Mouse (Mus musculus): Measurements from ENCODE around the gene Tmigd3.

Tmigd3 gene

GRCm38 (mm10) chr3:105878751-105879150 lies 8.0 kb downstream of the Tmigd3 start:
- Histone ChIP-seq H3K4me1 (replicated peaks; ENCODE audit: low read depth, low read length) (0 out of 2 replicates have a peak, but pooled peaks cover 3% of the 10 kb centered on the region), H3K27me3 (ENCODE audit: insufficient read depth, low read length) (0 out of 2 replicates have a peak, but pooled peaks cover 3% of the 10 kb centered on the region), H3K9me3 (ENCODE audit: low read length) (no peaks in the 10 kb centered on the region), H3K36me3 (ENCODE audit: insufficient read depth, low read length) (no peaks in the 10 kb centered on the region), H3K4me3 (replicated peaks; ENCODE audit: low read length) (no peak overlapping the region)
- no peak for TF ChIP-seq CTCF (conservative IDR thresholded peaks at IDR 0.05; ENCODE audit: low read length)
- TF ChIP-seq POU5F1 (IDR thresholded peaks at IDR 0.05; ENCODE audit: borderline replicate concordance, low read length), result no peak
- no peak for TF ChIP-seq NANOG (IDR thresholded peaks at IDR 0.05; ENCODE audit: borderline replicate concordance, low read length)

DNA sequence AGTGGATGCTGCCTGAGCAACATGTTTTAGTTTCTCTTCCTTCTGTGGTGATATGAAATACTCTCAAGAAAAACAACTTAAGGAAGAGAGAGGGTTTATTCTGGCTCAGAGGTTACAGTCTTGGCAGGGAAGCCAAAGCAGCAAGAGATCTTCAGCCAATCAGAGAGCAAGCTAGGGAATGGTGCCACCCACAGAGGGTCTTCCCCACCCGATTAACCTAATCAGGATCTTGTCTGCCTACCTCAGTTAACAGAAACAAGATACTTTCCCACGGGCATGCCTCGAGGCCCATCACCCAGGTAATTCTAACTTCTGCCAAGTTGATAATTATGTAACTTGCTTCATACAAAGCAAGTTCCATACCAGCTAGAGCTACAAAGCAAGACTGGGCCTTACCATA lies 9.7 kb downstream of the Tmigd3 start:
- no peaks in the 10 kb centered on the region for H3K9me3 ChIP-seq (ENCODE audit: low read length)
- no peak overlapping the region for H3K4me3 ChIP-seq (replicated peaks; ENCODE audit: low read length)
- H3K36me3 ChIP-seq (ENCODE audit: insufficient read depth, low read length), result no peaks in the 10 kb centered on the region
- 0 out of 2 replicates have a peak, but pooled peaks cover 3% of the 10 kb centered on the region for H3K4me1 ChIP-seq (replicated peaks; ENCODE audit: low read depth, low read length)
- H3K27me3 ChIP-seq (ENCODE audit: insufficient read depth, low read length), result 0 out of 2 replicates have a peak, but pooled peaks cover 3% of the 10 kb centered on the region
- TF ChIP-seq NANOG (IDR thresholded peaks at IDR 0.05; ENCODE audit: borderline replicate concordance, low read length) (no peak), CTCF (conservative IDR thresholded peaks at IDR 0.05; ENCODE audit: low read length) (no peak), POU5F1 (IDR thresholded peaks at IDR 0.05; ENCODE audit: borderline replicate concordance, low read length) (no peak)

DNA sequence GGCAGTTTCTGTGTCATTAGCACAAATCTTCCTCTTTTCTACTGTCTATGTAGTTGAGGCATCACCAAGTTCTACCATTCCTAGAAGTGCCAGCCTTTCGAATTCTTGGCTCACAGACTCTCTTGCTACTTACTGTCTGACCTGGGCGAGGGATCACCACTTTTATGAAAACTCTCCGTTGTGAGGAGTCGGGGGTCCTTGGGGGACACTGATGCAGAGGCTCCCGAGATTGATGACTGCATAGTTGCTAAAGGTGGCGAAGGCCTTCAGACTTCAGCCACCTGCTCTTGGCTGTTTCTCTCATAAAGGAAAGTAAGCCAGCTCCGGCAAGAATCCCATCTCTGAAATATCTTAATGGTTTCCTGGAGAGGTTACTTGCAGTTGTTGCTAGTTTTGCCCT lies 11.4 kb downstream of the Tmigd3 start:
- 0 out of 2 replicates have a peak, but pooled peaks cover 3% of the 10 kb centered on the region for H3K4me1 ChIP-seq (replicated peaks; ENCODE audit: low read depth, low read length)
- no peaks in the 10 kb centered on the region for H3K36me3 ChIP-seq (ENCODE audit: insufficient read depth, low read length)
- 0 out of 2 replicates have a peak, but pooled peaks cover 3% of the 10 kb centered on the region for H3K27me3 ChIP-seq (ENCODE audit: insufficient read depth, low read length)

DNA sequence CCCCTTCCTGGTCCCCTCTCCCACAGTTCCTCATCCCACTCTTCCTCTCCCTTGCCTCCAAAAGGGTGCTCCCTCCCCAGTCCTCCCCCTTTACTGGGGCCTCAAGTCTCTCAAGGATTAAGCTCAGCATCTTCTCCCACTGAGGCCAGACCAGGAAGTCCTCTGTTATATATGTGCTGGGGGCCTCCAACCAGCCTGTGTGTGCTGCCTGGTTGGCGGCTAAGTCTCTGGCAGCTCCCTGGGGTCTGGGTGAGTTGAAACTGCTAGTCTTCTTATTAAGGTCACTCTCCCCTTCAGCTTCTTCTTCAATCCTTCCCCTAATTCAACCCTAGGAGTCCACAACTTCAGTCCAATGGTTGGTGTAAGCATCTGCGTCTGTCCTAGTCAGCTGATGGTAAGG lies 12.4 kb downstream of the Tmigd3 start:
- H3K9me3 ChIP-seq (ENCODE audit: low read length), result no peaks in the 10 kb centered on the region
- TF ChIP-seq CTCF (conservative IDR thresholded peaks at IDR 0.05; ENCODE audit: low read length) (no peak), POU5F1 (IDR thresholded peaks at IDR 0.05; ENCODE audit: borderline replicate concordance, low read length) (no peak), NANOG (IDR thresholded peaks at IDR 0.05; ENCODE audit: borderline replicate concordance, low read length) (no peak)
- H3K36me3 ChIP-seq (ENCODE audit: insufficient read depth, low read length), result no peaks in the 10 kb centered on the region
- H3K27me3 ChIP-seq (ENCODE audit: insufficient read depth, low read length), result 0 out of 2 replicates have a peak, but pooled peaks cover 3% of the 10 kb centered on the region
- no peak overlapping the region for H3K4me3 ChIP-seq (replicated peaks; ENCODE audit: low read length)
- 0 out of 2 replicates have a peak, but pooled peaks cover 3% of the 10 kb centered on the region for H3K4me1 ChIP-seq (replicated peaks; ENCODE audit: low read depth, low read length)

More for the DNA sequence above, 11.4 kb downstream of the Tmigd3 start:
- TF ChIP-seq NANOG (IDR thresholded peaks at IDR 0.05; ENCODE audit: borderline replicate concordance, low read length) (no peak), POU5F1 (IDR thresholded peaks at IDR 0.05; ENCODE audit: borderline replicate concordance, low read length) (no peak), CTCF (conservative IDR thresholded peaks at IDR 0.05; ENCODE audit: low read length) (no peak)
- Histone ChIP-seq H3K9me3 (ENCODE audit: low read length) (no peaks in the 10 kb centered on the region), H3K4me3 (replicated peaks; ENCODE audit: low read length) (no peak overlapping the region)

DNA sequence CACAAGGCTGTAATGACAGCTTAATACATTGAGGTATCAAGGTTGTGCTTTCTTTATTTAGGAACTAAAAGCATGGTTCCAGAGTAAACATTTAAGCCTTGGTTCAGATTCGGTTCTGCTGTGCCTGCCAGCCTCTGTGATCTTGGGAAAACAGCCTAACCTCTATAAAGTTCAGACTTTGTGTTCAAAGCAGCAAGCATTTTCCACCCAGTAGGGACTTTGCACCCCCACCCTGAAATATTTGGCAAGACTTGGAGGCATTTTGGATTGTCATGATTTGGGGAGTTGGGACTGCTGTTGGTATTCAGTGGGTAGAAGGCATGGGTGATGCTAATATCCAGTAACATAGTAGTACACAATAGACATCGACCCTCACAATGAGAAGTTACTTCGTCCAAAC lies 18.3 kb downstream of the Tmigd3 start:
- no peak for TF ChIP-seq NANOG (IDR thresholded peaks at IDR 0.05; ENCODE audit: borderline replicate concordance, low read length)
- no peak for TF ChIP-seq POU5F1 (IDR thresholded peaks at IDR 0.05; ENCODE audit: borderline replicate concordance, low read length)
- no peak for TF ChIP-seq CTCF (conservative IDR thresholded peaks at IDR 0.05; ENCODE audit: low read length)
- Histone ChIP-seq H3K4me3 (replicated peaks; ENCODE audit: low read length) (no peak overlapping the region), H3K27me3 (ENCODE audit: insufficient read depth, low read length) (peaks cover 4% of the 10 kb centered on the region; the same call in 1 of the 2 replicates), H3K9me3 (ENCODE audit: low read length) (no peaks in the 10 kb centered on the region), H3K4me1 (replicated peaks; ENCODE audit: low read depth, low read length) (peaks cover 18% of the 10 kb centered on the region), H3K36me3 (ENCODE audit: insufficient read depth, low read length) (no peaks in the 10 kb centered on the region)

DNA sequence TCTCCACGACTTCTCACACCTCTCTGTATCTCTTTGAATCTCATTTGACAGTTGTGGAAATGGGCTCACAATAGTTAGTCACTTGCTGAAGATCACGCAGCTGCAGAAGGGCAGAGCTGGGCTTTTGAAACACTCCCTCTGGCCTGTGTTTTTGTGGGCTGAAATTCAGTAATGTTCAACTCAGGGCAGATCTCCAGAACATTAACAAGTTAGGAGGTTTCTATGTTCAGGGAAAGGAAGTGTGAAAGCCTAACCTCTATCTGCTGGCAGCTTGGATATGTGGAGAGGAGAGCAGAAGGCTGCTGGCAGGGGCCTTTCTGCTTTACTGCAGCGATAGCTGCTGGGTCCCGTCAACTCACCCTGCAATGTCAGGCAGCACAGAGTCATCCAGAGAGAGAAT lies 19.5 kb downstream of the Tmigd3 start:
- TF ChIP-seq CTCF (conservative IDR thresholded peaks at IDR 0.05; ENCODE audit: low read length) (no peak), POU5F1 (IDR thresholded peaks at IDR 0.05; ENCODE audit: borderline replicate concordance, low read length) (no peak), NANOG (IDR thresholded peaks at IDR 0.05; ENCODE audit: borderline replicate concordance, low read length) (no peak)
- Histone ChIP-seq H3K4me3 (replicated peaks; ENCODE audit: low read length) (no peak overlapping the region), H3K9me3 (ENCODE audit: low read length) (no peaks in the 10 kb centered on the region), H3K36me3 (ENCODE audit: insufficient read depth, low read length) (no peaks in the 10 kb centered on the region), H3K4me1 (replicated peaks; ENCODE audit: low read depth, low read length) (peaks cover 31% of the 10 kb centered on the region), H3K27me3 (ENCODE audit: insufficient read depth, low read length) (peaks cover 4% of the 10 kb centered on the region; the same call in 1 of the 2 replicates)

DNA sequence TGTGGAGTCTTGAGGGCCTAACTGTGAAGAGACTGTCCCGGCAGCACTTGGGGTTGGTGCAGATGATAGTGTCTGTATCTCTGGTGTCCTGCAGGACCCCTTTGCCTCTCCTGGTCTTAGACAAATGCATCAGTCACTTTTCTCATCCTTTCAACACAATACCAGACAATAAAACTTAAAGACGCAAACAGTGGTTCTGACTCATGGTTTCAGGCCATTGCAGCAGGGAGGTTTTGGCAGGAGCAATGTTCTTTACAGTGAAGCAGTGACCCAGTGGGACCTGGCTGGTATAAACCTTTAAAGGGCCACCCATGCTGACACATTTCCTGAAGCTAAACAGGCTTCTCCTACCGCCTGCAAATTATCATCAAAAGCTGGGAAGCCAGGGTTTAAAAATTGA lies 20.4 kb downstream of the Tmigd3 start:
- no peak overlapping the region for H3K4me3 ChIP-seq (replicated peaks; ENCODE audit: low read length)
- TF ChIP-seq CTCF (conservative IDR thresholded peaks at IDR 0.05; ENCODE audit: low read length) (no peak), NANOG (IDR thresholded peaks at IDR 0.05; ENCODE audit: borderline replicate concordance, low read length) (no peak), POU5F1 (IDR thresholded peaks at IDR 0.05; ENCODE audit: borderline replicate concordance, low read length) (no peak)
- H3K27me3 ChIP-seq (ENCODE audit: insufficient read depth, low read length), result peaks cover 4% of the 10 kb centered on the region; the same call in 1 of the 2 replicates
- H3K9me3 ChIP-seq (ENCODE audit: low read length), result no peaks in the 10 kb centered on the region
- H3K4me1 ChIP-seq (replicated peaks; ENCODE audit: low read depth, low read length), result peaks cover 34% of the 10 kb centered on the region
- H3K36me3 ChIP-seq (ENCODE audit: insufficient read depth, low read length), result no peaks in the 10 kb centered on the region

GRCm38 (mm10) chr3:105891760-105892571 lies 21.3 kb downstream of the Tmigd3 start:
- no peak for TF ChIP-seq NANOG (IDR thresholded peaks at IDR 0.05; ENCODE audit: borderline replicate concordance, low read length)
- no peak for TF ChIP-seq CTCF (conservative IDR thresholded peaks at IDR 0.05; ENCODE audit: low read length)
- TF ChIP-seq POU5F1 (IDR thresholded peaks at IDR 0.05; ENCODE audit: borderline replicate concordance, low read length), result no peak
- H3K27me3 ChIP-seq (ENCODE audit: insufficient read depth, low read length), result peaks cover 4% of the 10 kb centered on the region; the same call in 1 of the 2 replicates
- no peaks in the 10 kb centered on the region for H3K36me3 ChIP-seq (ENCODE audit: insufficient read depth, low read length)
- H3K4me1 ChIP-seq (replicated peaks; ENCODE audit: low read depth, low read length), result peaks cover 34% of the 10 kb centered on the region
- no peaks in the 10 kb centered on the region for H3K9me3 ChIP-seq (ENCODE audit: low read length)
- H3K4me3 ChIP-seq (replicated peaks; ENCODE audit: low read length), result no peak overlapping the region
